Mouse (Mus musculus) embryonic fibroblast, embryonic 13.5 days (primary cell): Measurements from ENCODE around the gene Epop.

Source experiments
- CTCF ChIP-seq: IDR thresholded peaks from 2 replicates; pipeline ENCODE4 v1.5.1; 2011; ENCODE audit warnings: mild to moderate bottlenecking, control low read depth, low read length, moderate library complexity, borderline replicate concordance; ENCODE audit not compliant: insufficient read depth
- POLR2A ChIP-seq: IDR thresholded peaks from 2 replicates; pipeline ENCODE4 v1.6.1; 2011; ENCODE audit warnings: low read depth, mild to moderate bottlenecking, control low read depth, low read length, moderate library complexity

GRCm38 (mm10) chr11:97673148-97673547 lies 43.6 kb upstream of the Epop start:
- TF ChIP-seq CTCF: no peak
- no peak for TF ChIP-seq POLR2A
